Mouse (Mus musculus) heart, embryonic 16.5 days (tissue): ENCODE measurements around the gene Rufy3. TPM values are rescaled to one million over a fixed set of nuclear protein-coding genes. Genes with fewer than 3 reads are reported as not detected.

Experiments
- ATAC-seq: fragments of 200-750 bp; cut with Nextera tagmentation; replicated peaks from 2 replicates; pipeline ENCODE4 v1.8.0; 2017; ENCODE audit warnings: moderate number of reproducible peaks; ENCODE audit not compliant: insufficient read depth, low FRiP score; ENCODE audit errors: extremely low read depth
- H3K27ac ChIP-seq: fragments of 300-500 bp; sonication (generic); 2 replicates; pipeline ENCODE4 v1.5.1; 2014; ENCODE audit warnings: mild to moderate bottlenecking, low read length, control low read depth, moderate library complexity
- H3K27me3 ChIP-seq: fragments of 300-500 bp; sonication (generic); 2 replicates; pipeline ENCODE4 v1.6.1; 2014; ENCODE audit warnings: low read length, mixed read lengths; ENCODE audit not compliant: control insufficient read depth, insufficient read depth
- H3K36me3 ChIP-seq: fragments of 300-500 bp; sonication (generic); 2 replicates; pipeline ENCODE4 v1.6.1; 2014; ENCODE audit not compliant: control insufficient read depth, insufficient read depth
- H3K4me1 ChIP-seq: fragments of 300-500 bp; sonication (generic); 2 replicates; pipeline ENCODE4 v1.6.1; 2014; ENCODE audit warnings: low read length, mixed read lengths; ENCODE audit not compliant: control insufficient read depth, insufficient read depth
- H3K4me2 ChIP-seq: fragments of 300-500 bp; sonication (generic); 2 replicates; pipeline ENCODE4 v1.6.1; 2014; ENCODE audit warnings: low read depth, mild to moderate bottlenecking, control low read depth, low read length
- H3K4me3 ChIP-seq: fragments of 300-500 bp; sonication (generic); 2 replicates; pipeline ENCODE4 v1.5.1; 2014; ENCODE audit warnings: mild to moderate bottlenecking, control low read depth, low read length
- H3K9ac ChIP-seq: fragments of 300-500 bp; sonication (generic); 2 replicates; pipeline ENCODE4 v1.6.1; 2014; ENCODE audit warnings: low read length, control low read depth
- H3K9me3 ChIP-seq: fragments of 300-500 bp; sonication (generic); replicated peaks from 2 replicates; pipeline ENCODE4 v1.6.1; 2016; ENCODE audit warnings: low read length; ENCODE audit not compliant: control insufficient read depth
- WGBS: fragments of 180-500 bp; shearing (Covaris S2); extraction: QIAGEN DNeasy Blood & Tissue Kit; methylation state at CpG from one replicate; pipeline ENCODE4 v1.1.7; 2014; 5-methylcytosine and 5-hydroxymethylcytosine counted together
- polyA plus RNA-seq: library from polyadenylated mRNA; unstranded; fragments of >200 nt; fragmentation: Nextera tagmentation; extraction: Ambion mirVana; gene quantifications from 2 replicates; pipeline ENCODE4 v1.2.1, GENCODE M21; 2015

Rufy3 gene
- polyA plus RNA-seq, 1 experiment from 2014 or later: 9.2 TPM

DNA sequence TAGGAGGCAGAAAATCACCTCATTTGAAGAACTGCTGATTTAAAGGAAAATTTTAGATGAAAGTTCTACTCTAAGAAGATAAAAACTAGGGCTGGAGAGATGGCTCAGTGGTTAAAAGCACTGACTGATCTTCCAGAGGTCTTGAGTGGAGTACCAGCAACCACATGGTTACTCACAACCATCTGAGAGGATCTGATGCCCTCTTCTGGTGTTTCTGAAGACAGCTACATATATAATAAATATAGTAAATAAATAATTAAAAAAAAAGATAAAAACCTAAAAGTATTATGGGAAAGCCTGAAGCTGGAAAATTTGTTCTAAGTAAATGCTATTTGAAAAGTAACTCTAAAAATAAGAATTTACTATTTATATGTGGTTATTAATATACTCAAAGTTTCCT is 128.2 kb downstream of the Rufy3 start:
- no peak overlapping the region for H3K27ac ChIP-seq

DNA sequence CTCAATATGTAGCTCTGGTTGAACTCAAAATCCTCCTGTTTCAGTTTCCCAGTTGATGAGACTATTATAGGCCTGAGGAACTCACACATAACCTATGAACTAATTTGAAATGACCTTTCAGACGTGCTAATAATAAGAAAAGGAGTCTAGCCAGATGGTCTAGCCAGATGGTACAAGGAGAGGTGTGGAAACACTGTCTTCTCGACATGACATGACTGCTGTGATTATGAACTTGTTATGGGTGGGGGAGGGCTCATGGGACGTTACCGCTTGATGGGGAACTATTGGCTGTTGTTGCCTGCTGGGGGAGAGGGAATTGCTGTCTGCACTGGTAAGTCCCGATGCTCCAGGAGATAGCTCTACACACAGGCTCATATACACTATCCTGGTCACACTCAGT is 132.5 kb downstream of the Rufy3 start:
- Histone ChIP-seq H3K36me3 (no peaks in the 10 kb centered on the region), H3K27ac (no peak overlapping the region), H3K9me3 (no peaks in the 10 kb centered on the region), H3K9ac (no peak overlapping the region), H3K27me3 (no peaks in the 10 kb centered on the region), H3K4me1 (no peaks in the 10 kb centered on the region), H3K4me3 (no peak overlapping the region), H3K4me2 (no peak overlapping the region)
- no peak for ATAC-seq
- 78% methylated on average over 5 of the region's 5 CpGs for WGBS

More for the DNA sequence above, 128.2 kb downstream of the Rufy3 start:
- Histone ChIP-seq H3K36me3 (no peaks in the 10 kb centered on the region), H3K4me1 (no peaks in the 10 kb centered on the region), H3K27me3 (no peaks in the 10 kb centered on the region), H3K4me2 (no peak overlapping the region), H3K9ac (no peak overlapping the region), H3K4me3 (no peak overlapping the region), H3K9me3 (no peaks in the 10 kb centered on the region)
- no peak for ATAC-seq

DNA sequence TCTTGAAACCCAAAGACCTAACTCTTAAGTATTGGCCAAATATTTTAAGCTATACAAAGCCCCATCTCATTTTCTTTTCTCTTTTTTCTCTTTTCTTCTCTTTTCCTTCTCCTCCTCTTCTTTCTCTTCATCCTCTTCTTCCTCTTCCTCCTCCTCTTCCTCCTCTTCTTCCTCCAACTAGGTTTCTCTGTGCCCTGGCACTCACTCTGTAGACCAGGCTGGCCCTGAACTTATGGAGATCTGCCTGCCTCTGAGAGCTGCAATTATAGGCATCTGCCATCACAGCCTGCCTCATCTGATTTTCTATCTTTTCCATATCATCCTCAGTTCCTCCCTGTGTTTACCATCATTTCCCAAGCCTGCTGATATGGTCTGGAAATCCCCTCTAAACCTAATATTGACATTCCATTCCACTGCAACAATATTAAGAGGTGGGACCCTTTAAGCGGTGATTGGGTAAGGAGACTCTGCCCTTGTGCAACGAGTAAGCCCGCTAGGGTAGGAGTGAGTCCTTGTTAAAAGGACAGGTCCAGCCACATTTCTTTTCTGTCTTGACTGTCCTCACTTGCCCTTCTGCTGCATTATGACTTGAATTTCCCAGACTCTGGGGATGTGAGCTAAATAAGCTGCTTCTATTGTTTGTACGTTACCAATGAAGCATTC is 134.5 kb downstream of the Rufy3 start:
- no peaks in the 10 kb centered on the region for H3K4me1 ChIP-seq
- no peaks in the 10 kb centered on the region for H3K36me3 ChIP-seq
- no peaks in the 10 kb centered on the region for H3K9me3 ChIP-seq
- WGBS: 65% methylated on average over 4 of the region's 4 CpGs
- H3K4me2 ChIP-seq: no peak overlapping the region
- H3K4me3 ChIP-seq: no peak overlapping the region
- no peak overlapping the region for H3K27ac ChIP-seq
- no peak overlapping the region for H3K9ac ChIP-seq
- no peaks in the 10 kb centered on the region for H3K27me3 ChIP-seq
- no peak for ATAC-seq

Other genes starting within 250 kb of the Rufy3 start
- gene Prol1, start 247.7 kb upstream of the Rufy3 start, polyA plus RNA-seq: not detected in 2 replicates
- gene Amtn, start 188.9 kb upstream of the Rufy3 start, polyA plus RNA-seq: not detected in 2 replicates
- not detected in 2 replicates for gene Ambn, start 109.0 kb upstream of the Rufy3 start, polyA plus RNA-seq
- gene Enam, start 77.1 kb upstream of the Rufy3 start, polyA plus RNA-seq: not detected in 2 replicates
- 0.14 and 0.33 TPM in 2 replicates for gene Jchain, start 37.1 kb upstream of the Rufy3 start, polyA plus RNA-seq
- gene Utp3, start 10.6 kb upstream of the Rufy3 start, polyA plus RNA-seq: 48.5 and 53.8 TPM in 2 replicates
- 77.9 and 80.9 TPM in 2 replicates for gene Grsf1, start 111.1 kb downstream of the Rufy3 start, polyA plus RNA-seq
- 15.4 and 17.5 TPM in 2 replicates for gene Mob1b, start 155.8 kb downstream of the Rufy3 start, polyA plus RNA-seq
- gene Dck, start 200.0 kb downstream of the Rufy3 start, polyA plus RNA-seq: 30.5 and 44.5 TPM in 2 replicates